Mouse (Mus musculus): ENCODE results near the gene Jup. TPM values are rescaled to one million over a fixed set of nuclear protein-coding genes. Genes with fewer than 3 reads are reported as not detected.

Gene Jup
- 2.0 and 3.0 TPM in 2 replicates for total RNA-seq (2017)

DNA sequence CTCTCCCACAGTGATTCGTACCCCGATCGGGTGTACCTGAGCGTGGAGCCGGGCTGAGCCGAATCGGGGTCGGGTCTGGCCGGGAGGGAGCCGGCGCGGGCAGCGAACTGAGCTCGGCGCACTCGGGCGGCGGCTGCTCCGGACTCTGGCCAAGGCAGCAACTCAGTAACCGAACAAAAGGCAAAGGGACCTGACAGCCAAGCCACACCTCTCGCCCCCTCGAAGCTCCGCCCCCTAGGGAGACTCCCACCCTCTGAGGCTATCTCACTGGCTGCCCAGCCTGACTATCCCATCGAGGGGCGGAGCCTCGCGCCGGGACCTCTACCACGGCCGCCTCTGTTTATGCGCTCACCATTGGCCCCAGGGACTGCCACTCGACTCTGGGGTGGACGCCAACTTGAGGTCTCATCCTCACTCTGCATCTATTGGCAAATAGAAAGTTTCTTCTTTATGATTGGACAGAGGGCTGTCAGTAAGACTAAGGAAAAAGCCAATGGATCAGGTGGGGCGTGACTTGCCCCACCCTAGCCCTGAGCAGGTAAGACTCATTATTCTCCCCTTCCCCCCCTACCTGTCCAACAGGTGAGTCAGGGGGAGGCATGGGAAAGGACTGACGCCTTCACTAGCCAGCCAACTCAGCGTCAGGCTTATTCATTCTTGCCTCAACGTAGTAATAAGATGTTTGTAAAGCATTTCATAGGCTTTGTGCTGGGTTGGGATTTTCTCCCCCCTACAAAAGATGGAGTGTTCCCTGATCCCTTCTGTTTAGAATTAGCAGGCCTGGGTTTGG, at the start of gene Jup:
Jup (minus strand) TSS at position 164 of the 790 bp plus-strand sequence.
- peak; percentile 81 for ATAC-seq (ENCODE audit: extremely low read depth, insufficient number of reproducible peaks, low FRiP score, poor library complexity, severe bottlenecking)

DNA sequence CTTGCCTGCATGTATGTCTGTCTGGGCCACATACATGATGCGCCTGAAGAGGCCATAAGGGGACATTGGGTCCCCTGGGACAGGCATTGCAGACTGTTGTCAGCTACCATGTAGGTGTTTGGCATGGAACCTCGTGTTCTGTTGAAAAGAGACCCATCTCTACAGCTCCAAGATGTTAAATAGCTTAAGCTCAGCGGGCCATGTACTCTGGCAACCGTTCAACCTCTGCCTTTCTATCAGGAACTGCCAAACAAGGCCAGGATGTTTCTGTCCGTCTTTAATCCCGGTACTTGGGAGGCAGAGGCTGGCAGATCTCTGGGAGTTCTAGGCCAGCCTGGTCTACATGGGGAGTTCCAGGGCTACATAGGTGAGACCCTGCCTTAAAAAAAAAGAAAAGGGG, 45.1 kb upstream of the Jup start:
- ATAC-seq (ENCODE audit: extremely low read depth, insufficient number of reproducible peaks, low FRiP score, poor library complexity, severe bottlenecking) = no peak

DNA sequence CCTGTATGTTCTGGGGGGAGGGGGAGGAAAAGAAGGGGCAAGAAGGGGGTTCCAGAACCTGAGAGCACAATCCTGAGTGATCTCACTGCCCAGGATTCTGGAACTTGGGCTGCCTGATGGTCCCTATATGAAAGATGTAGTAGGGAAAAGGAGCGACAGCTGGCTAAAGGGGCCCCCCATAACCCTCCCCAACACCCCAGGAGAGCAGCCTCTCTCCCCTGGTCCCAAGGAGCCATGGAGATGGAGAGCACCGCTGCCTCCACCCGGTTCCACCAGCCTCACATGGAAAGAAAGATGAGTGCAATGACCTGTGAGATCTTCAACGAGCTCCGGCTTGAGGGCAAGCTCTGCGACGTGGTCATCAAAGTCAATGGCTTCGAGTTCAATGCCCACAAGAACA, 44.2 kb upstream of the Jup start, which contains the start of the genes Nt5c3b and Klhl10:
Nt5c3b (minus strand) TSS at position 12 of the 400 bp plus-strand sequence.
Klhl10 (plus strand) TSS at position 121 of the 400 bp plus-strand sequence.
- ATAC-seq (ENCODE audit: extremely low read depth, insufficient number of reproducible peaks, low FRiP score, poor library complexity, severe bottlenecking) = no peak

DNA sequence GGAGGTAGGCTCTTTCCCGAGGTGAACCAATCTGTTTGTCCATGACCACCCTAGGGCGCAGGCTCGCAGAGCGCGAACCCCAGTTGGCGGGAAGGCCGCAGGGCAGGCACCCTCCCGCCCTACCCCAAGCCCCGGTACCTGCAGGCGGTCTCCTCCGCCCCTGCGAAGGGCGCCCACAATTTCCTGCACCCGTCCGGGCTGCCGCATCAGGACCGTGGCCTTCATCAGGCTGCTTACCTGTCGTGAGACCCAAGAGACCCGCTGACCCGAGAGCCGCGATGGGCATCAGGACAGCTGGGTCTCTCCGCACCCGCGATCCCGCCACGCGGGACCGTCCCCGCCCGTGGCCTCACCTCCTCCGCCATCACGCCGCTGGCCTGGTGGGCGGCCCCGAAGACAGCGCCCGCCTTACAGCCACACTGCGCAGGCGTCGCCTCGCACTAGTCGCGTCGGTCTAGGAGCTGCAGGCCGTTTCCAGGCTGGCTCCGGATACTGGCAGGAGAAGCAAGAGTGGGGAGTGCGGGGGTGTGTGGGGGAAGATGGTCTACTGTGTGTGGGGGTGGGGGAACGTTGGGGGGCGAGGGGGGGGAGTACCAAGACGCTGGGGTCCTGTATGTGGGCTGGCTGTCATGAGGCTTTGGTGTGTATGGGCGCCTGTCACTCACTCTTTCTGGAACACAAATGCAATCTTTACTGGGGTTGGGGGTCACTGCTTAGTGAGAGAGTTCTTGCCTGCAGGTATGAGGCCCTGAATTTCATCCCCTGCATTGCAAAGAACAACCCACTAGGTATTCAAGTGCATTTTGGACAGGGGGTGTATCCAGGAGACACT, 43.3 kb upstream of the Jup start:
- peak; percentile 60 for ATAC-seq (ENCODE audit: extremely low read depth, insufficient number of reproducible peaks, low FRiP score, poor library complexity, severe bottlenecking)

DNA sequence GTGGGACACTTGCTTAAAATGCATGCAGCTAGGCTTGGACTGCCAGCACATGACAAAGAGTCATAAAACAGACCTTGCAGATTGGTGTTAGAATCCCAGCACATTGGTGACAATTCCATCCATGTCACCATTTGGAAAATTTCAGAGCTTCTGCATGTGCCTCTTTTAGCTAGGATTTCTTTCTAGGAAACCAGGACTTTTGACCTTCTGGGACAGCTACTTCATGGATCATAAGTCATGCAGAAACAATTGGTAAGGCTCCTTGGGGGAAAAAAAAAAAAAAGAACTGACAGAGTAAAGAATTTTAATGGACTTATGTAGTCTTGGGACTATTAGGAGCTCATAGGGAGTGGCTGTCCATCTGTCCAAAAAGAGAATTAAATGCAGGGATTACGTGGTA, 40.3 kb upstream of the Jup start:
- ATAC-seq (ENCODE audit: extremely low read depth, insufficient number of reproducible peaks, low FRiP score, poor library complexity, severe bottlenecking) = no peak

DNA sequence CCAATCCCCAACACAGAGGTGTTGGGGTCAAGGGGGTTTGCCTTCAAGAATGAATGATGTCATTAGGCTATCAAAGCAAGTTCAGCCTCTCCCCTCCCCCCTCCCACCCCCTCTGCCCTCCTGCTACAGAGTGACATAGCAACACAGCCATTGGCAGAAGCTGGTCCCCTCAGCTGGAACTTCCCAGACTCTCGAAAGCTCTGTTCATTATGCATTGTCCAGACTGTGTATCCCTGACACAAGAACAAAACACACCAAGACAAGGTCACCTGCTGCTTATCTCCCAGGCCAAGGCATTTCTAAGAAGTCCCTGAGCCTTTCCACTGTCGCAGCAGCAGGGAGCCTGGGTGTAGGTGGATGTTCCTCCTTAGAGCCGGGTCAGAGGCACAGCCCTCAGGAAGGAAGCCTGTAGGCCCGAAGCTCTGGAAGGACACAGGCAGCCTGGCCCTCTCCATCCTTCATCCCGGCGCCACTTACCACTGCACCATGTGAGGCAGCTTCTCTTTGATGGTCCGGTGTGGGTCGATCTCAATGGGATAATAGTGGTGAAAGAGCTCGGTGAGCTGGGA, 38.2 kb upstream of the Jup start:
- ATAC-seq (ENCODE audit: extremely low read depth, insufficient number of reproducible peaks, low FRiP score, poor library complexity, severe bottlenecking) = no peak

DNA sequence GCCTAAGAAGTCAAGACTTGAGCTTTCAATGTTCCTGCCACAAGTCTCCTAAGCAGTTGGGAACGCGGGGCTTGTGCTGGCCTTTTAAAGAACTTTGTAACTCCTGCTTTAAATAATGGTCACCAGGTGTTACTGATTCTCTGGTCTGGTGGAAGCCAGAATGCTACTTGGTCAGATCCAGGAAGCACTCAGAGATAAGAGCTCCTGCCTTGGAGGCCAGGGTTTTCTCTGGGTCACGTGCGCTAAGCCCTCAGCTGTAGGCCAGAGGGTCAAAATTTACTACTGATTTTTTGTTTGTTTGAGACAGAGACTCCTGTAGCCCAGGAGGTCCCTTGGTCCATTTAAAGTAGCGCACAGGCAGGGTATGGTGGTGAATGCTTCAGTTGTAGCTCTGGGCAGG, 34.4 kb upstream of the Jup start:
- no peak for ATAC-seq (ENCODE audit: extremely low read depth, insufficient number of reproducible peaks, low FRiP score, poor library complexity, severe bottlenecking)

DNA sequence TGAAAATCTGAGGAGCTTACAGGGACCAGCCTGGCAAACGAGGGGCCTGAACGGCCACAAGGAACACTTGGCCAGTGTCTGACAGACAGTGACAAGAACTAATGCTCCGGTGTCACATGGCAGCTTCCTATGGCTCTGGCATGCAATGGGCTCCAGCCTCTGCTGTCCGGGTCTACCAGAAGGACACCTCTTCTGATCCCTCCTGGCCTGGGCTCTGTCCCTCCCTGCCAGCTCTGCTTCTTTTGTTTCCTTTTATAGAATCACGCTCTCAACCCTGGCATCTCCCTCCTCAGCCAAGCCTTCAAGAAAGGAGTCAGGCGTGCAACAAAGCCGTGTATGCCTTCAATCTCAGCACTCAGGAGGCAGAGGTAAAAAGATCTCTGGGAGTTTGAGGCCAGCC, 32.5 kb upstream of the Jup start:
- no peak for ATAC-seq (ENCODE audit: extremely low read depth, insufficient number of reproducible peaks, low FRiP score, poor library complexity, severe bottlenecking)

DNA sequence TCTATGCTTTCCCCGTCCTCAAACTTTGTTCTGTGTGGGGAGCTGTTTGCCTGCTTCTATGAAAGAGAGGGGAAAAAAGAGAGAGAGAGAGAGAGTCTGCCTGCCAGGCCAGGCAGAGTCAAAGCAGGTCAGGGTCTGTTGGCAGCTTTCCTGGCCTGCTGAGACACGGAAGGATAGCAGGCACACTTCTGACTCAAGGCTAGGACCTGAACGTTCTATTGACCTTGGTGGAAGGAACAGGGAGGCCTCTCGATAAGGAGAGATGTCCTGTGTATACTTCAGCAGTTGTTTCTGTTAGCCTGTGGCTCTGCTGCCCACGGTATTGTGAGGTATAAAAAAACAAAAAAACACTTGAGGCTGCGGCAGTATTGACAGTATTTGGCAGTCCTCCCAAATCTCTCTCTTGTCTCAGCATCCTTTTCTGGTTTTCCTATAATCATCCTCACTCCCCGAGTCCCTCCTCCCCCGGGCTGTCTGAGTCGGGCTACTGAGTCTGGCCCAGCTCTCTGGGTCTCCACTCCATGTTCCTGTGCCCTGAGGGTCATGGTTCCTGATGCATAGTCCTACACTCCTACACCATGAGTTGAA, 31.1 kb upstream of the Jup start:
- ATAC-seq (ENCODE audit: extremely low read depth, insufficient number of reproducible peaks, low FRiP score, poor library complexity, severe bottlenecking) = no peak

DNA sequence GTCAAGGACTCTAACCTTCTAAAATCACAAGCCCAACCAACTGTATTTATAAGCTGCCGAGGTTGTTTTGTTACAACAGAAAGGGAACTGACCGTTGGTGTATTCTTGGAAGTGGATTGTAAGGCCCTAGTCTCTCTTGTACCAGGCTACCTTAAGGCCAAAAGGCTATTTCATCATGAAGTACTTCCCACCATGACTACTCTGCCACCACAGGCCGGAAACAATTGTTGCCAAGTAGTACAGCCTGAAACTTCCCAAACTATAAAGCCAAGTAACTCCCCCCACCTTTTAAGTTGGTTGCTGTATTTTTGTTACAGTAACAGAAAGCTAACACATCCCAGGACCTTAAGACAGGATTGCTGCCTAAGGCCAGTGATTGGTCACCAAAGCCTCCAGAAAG, 29.3 kb upstream of the Jup start:
- ATAC-seq (ENCODE audit: extremely low read depth, insufficient number of reproducible peaks, low FRiP score, poor library complexity, severe bottlenecking) = no peak

DNA sequence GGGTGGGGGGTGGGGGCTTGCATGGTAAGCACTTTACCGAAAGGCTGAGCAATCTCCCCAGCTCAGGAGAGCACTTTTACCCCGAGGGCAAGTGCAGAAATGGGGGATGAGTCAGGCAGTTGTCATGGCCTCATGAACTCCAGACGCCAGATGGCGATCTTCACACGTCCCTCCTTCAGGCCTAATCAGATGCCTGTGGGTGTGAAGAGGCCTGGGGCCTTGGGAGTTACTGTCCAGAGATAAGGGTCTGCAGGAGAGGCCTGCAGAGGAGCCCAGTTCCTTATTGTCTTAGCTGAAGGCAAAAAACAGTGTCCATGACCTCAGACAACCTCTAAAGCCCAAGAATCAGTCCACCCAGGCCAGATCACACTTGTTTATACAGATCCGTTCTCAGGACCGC, 28.3 kb upstream of the Jup start:
- no peak for ATAC-seq (ENCODE audit: extremely low read depth, insufficient number of reproducible peaks, low FRiP score, poor library complexity, severe bottlenecking)

DNA sequence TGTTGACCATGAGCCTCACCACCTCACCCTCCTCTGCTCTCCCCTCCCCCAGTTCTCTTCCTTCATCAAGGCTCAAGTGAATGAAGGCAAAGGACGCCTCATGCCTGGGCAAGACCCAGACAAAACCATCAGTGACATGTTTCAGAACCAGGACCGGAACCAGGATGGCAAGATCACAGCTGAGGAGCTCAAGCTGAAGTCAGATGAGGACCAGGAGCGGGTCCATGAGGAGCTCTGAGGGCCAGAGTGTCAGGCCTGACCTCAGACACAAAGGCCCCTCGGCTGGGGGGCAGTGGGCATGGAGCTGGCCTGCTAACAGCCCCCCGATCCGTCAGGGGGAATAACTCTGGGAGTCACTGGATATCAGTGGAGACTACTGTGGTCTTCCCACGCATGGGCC, 26.3 kb upstream of the Jup start:
- no peak for ATAC-seq (ENCODE audit: extremely low read depth, insufficient number of reproducible peaks, low FRiP score, poor library complexity, severe bottlenecking)

DNA sequence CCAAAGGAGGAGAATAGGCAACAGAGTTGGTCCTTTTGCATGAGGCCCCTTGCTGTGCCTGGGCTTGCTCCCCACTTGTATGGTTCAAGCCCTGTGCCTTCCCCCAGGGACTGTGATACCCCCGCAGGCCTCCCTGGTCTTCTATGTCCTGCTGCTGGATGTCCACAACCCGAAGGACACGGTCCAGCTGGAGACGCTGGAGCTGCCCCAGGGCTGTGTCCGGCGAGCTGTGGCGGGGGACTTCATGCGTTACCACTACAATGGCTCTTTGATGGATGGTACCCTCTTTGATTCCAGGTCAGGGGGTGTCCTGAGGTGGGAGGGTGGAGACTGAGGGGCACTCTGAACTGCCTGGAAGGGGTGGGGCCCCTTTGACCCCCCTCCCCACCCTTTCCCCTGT, 24.0 kb upstream of the Jup start:
- no peak for ATAC-seq (ENCODE audit: extremely low read depth, insufficient number of reproducible peaks, low FRiP score, poor library complexity, severe bottlenecking)

DNA sequence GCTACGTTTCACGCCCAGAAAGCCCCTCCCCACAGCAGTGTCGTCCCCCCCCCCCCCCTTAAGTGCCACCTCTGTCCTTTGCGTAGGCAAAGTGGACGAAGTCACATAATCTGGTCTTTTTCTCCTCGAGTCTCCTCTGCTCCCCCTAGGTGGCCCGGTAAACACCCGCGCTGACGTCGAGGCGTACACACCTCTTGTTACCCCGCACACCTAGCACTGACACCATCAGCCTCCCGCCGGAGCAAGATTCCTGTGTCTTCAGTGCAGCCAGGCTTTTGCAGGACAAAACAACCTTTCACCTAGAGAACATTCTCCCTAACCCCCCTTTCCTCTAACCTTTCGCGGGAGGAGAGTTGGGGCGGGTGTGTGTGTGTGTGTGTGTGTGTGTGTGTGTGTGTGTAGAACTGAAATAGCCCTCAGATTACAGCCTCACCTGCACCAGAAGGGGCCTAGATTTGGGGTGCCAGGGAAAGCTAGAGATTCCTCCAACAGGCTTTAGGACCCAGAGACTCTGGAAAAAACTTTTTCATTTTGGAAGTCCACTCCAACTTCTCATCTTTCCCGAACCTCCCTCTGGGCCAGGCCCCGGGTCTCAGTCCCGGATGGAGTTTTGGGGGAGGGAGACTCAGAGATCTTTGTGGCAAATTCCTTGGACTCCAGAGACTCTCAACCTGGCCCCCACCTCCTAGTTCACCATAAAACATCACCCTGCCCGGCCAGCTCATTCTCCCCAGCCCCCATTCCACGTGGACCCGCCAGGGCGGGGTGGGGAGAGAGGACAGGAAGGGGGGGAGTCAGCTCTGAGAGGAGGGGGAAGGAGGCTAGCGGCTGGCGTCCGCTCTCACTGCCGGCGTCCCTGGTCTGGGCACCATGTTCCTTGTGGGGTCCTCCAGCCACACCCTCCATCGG, 17.6 kb upstream of the Jup start, which contains the start of gene Fkbp10:
Fkbp10 (plus strand) TSS at position 784 of the 909 bp plus-strand sequence.
- no peak for ATAC-seq (ENCODE audit: extremely low read depth, insufficient number of reproducible peaks, low FRiP score, poor library complexity, severe bottlenecking)

DNA sequence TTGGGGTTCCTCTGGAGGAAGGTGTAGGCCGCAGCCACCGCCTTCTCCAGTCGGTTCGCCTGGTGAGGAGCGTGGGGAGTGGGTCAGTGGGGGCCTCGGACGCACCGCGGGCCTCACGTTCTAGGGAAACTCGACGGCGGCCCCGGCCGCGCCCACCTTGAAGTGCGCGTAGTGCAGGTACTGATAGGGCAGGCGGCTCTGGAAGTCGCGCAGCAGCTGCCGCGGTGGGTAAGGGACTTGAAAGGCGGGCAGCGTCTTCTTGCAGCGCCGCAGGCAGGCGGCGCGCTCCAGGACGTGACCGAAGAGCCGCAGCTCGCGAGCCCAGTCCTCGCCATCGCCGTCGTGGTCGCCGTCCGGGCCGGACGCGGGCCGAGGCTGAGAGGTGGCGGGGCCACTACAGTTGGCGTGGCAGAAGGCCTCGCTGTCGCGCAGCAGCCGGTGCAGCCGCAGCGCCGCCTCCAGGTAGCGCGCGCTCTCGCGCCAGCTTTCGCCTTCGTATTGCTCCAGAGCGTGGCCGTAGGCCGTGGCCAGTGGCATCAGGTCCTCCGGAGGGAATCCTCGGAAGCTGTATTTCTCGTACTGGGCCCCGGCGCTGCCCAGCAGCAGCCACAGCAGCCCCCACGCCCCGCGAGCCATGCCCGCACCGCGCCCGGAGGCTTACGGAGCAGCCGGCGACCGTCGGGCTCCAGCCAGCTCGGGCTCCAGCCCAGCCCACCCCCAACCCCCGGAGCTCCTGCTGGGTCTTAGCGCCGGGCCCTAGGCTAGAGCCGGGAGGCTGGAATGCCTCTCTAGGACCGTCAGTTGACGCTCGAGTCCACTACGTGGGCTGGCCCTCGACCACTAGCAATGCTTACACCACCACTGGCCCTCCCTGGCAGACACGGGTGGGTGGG, 16.7 kb upstream of the Jup start, which contains the start of gene P3h4:
P3h4 (minus strand) TSS at position 816 of the 893 bp plus-strand sequence.
- no peak for ATAC-seq (ENCODE audit: extremely low read depth, insufficient number of reproducible peaks, low FRiP score, poor library complexity, severe bottlenecking)

DNA sequence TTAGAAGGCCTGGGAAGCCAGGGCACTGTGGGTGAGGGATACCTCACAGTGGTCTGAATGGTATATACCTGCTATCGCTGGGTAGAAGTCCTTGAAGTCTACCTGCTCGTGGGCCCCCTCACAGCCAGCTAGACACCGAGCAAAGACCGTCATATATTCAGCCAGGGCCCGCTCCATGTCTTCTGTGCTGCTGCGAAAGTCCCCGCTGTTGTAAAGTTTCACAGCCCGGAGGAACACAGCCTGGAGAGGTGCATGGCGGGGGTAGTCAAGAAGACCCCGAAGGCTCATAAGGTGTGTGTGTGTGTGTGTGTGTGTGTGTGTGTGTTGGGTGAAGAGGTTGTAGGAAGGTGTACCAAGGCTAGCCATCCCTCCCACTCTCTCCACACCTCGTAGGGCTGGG, 16.0 kb upstream of the Jup start:
- no peak for ATAC-seq (ENCODE audit: extremely low read depth, insufficient number of reproducible peaks, low FRiP score, poor library complexity, severe bottlenecking)

DNA sequence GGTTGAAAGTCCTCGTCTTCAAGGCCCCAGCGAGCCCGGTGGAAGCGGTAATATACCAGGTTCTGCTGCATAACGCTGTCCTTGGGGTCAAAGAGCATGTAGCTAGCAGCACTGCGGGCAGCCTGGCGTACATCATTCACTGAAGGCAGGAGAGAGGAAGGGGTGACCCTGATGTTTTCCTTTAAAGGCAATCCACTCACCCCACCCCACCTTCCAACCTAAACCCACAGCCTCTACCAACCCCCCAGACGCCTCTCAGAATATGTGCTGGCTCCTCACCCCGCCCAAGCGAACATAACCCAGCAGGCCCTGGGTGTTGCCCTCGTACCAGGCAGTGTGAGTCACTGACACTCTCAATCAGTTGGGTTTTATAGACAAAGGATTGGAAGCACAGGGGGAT, 14.2 kb upstream of the Jup start:
- no peak for ATAC-seq (ENCODE audit: extremely low read depth, insufficient number of reproducible peaks, low FRiP score, poor library complexity, severe bottlenecking)
